ENCODE assay signal across 24 mouse cellular contexts in genomic region chr16:17985078-17985477, GRCm38 (mm10). TPM values are rescaled to one million over a fixed set of nuclear protein-coding genes. Genes with fewer than 3 reads are reported as not detected.
"Had no signal": no experiment of that assay in that cellular context is flagged by ENCODE, and none has a peak within 500 bp of the region (broad histone marks: within the 10 kb centered on the region; RNA-seq: fewer than 3 reads in every experiment).

No protein-coding gene starts in this region.

- H3K9me3 ChIP-seq: stomach, embryonic 15.5 days had no signal

- H3K9ac ChIP-seq: neural tube, embryonic 12.5 days; neural tube, embryonic 13.5 days; stomach, embryonic 15.5 days had no signal

- H3K4me2 ChIP-seq: neural tube, embryonic 12.5 days; neural tube, embryonic 13.5 days; stomach, embryonic 15.5 days had no signal

- H3K4me3 ChIP-seq: neural tube, embryonic 12.5 days; neural tube, embryonic 13.5 days; stomach, embryonic 15.5 days had no signal

- DNase-seq: retina, postnatal 1 day; right cerebral cortex, adult 18-20 months; right cerebral cortex, postnatal 14 days; right cerebral cortex, postnatal 25 days; right cerebral cortex, postnatal 4 days; spleen, adult 18-20 months; thymus, adult 18-20 months; thymus, adult 2 months; thymus, postnatal 14 days; thymus, postnatal 25 days; thymus, postnatal 36 days; thymus, postnatal 4 days had no signal

- H3K36me3 ChIP-seq: neural tube, embryonic 12.5 days; neural tube, embryonic 13.5 days; stomach, embryonic 15.5 days had no signal

- H3K27ac ChIP-seq: neural tube, embryonic 12.5 days; neural tube, embryonic 13.5 days; stomach, embryonic 15.5 days; stomach, postnatal 0 days had no signal

- H3K27me3 ChIP-seq: neural tube, embryonic 12.5 days; stomach, embryonic 15.5 days had no signal

- H3K4me1 ChIP-seq: neural tube, embryonic 12.5 days; neural tube, embryonic 13.5 days; stomach, embryonic 15.5 days had no signal

RNA-seq across cellular contexts. Expression of gene Vpreb2, which starts 4.8 kb away (rescaled TPM):
- total RNA-seq: neutrophil, adult 5-6 weeks had no signal
- polyA plus RNA-seq: neural tube, embryonic 12.5 days; neural tube, embryonic 13.5 days; neural tube, embryonic 14.5 days; small intestine, adult 2 months; spleen, adult 2 months; stomach, embryonic 14.5 days; stomach, embryonic 16.5 days; stomach, postnatal 0 days; testis, adult 2 months; urinary bladder, adult 2 months had no signal
